Mouse (Mus musculus): ENCODE results near the gene Ace. TPM values are rescaled to one million over a fixed set of nuclear protein-coding genes. Genes with fewer than 3 reads are reported as not detected.
A peak's percentile ranks its signal among the peaks of the same experiment; 100 is the strongest.

Gene Ace
- polyA plus RNA-seq, 1 experiment, result not detected

- TF ChIP-seq CTCF (IDR thresholded peaks at IDR 0.05; ENCODE audit: insufficient read depth, low read depth, low read length) (no peak), POLR2A (IDR thresholded peaks at IDR 0.05; ENCODE audit: insufficient read depth, low read depth, low read length) (no peak)
- H3K4me1 ChIP-seq (ENCODE audit: control insufficient read depth, insufficient read depth, low read length), result peaks cover 10% of the 10 kb centered on the region
- H3K27ac ChIP-seq (ENCODE audit: insufficient read depth, low read depth, low read length), result peak overlapping the region; percentile 74
- peak overlapping the region; percentile 82 for H3K4me3 ChIP-seq (ENCODE audit: insufficient read depth, low read depth, low read length)
- WGBS, result under 1% methylated on average over 13 of the region's 13 CpGs
Observed at GRCm38 (mm10) chr11:106037418-106037751, 69.6 kb downstream of the Ace start.

Other genes with a start within 250 kb of the Ace start
- not detected in 2 replicates for gene Cyb561, start 14.6 kb upstream of the Ace start, polyA plus RNA-seq (2012; ENCODE audit: insufficient read depth, insufficient read length, low replicate concordance, missing spikeins)
- not detected in 2 replicates for gene Ace3, start 26.7 kb downstream of the Ace start, polyA plus RNA-seq (2012; ENCODE audit: insufficient read depth, insufficient read length, low replicate concordance, missing spikeins)
- gene Kcnh6, start 40.2 kb downstream of the Ace start, polyA plus RNA-seq (2012; ENCODE audit: insufficient read depth, insufficient read length, low replicate concordance, missing spikeins), result not detected in 2 replicates
- 52.7 and 159 TPM in 2 replicates for gene Dcaf7, start 68.9 kb downstream of the Ace start, polyA plus RNA-seq (2012; ENCODE audit: insufficient read depth, insufficient read length, low replicate concordance, missing spikeins)
- gene Taco1, start 98.1 kb downstream of the Ace start, polyA plus RNA-seq (2012; ENCODE audit: insufficient read depth, insufficient read length, low replicate concordance, missing spikeins), result not detected in 2 replicates
- gene Map3k3, start 116.7 kb downstream of the Ace start, polyA plus RNA-seq (2012; ENCODE audit: insufficient read depth, insufficient read length, low replicate concordance, missing spikeins), result not detected in 2 replicates
- gene Gm10840, start 192.9 kb downstream of the Ace start, polyA plus RNA-seq (2012; ENCODE audit: insufficient read depth, insufficient read length, low replicate concordance, missing spikeins), result not detected in 2 replicates
- 164 and 291 TPM in 2 replicates for gene Limd2, start 192.9 kb downstream of the Ace start, polyA plus RNA-seq (2012; ENCODE audit: insufficient read depth, insufficient read length, low replicate concordance, missing spikeins)
- 209 TPM in 1 of 2 replicates, not detected in the other for gene Strada, start 234.2 kb downstream of the Ace start, polyA plus RNA-seq (2012; ENCODE audit: insufficient read depth, insufficient read length, low replicate concordance, missing spikeins)
- not detected in 2 replicates for gene Ccdc47, start 248.4 kb downstream of the Ace start, polyA plus RNA-seq (2012; ENCODE audit: insufficient read depth, insufficient read length, low replicate concordance, missing spikeins)
- gene Ddx42, start 249.0 kb downstream of the Ace start, polyA plus RNA-seq (2012; ENCODE audit: insufficient read depth, insufficient read length, low replicate concordance, missing spikeins), result not detected in 2 replicates

Data from olfactory bulb, adult 2 months (tissue).